Mouse (Mus musculus): Measurements from ENCODE around the gene Vill. TPM values are rescaled to one million over a fixed set of nuclear protein-coding genes. Genes with fewer than 3 reads are reported as not detected.

The Vill gene
- polyA plus RNA-seq, 1 experiment = not detected

- TF ChIP-seq TAL1 (IDR thresholded peaks at IDR 0.05; ENCODE audit: low read length) = no peak
- TF ChIP-seq GATA1 (IDR thresholded peaks at IDR 0.05; ENCODE audit: low read length) = no peak
- Histone ChIP-seq H3K36me3 (ENCODE audit: control insufficient read depth) (peaks cover 14% of the 10 kb centered on the region), H3K4me3 (replicated peaks) (no peak overlapping the region), H3K4me1 (ENCODE audit: control insufficient read depth) (peaks cover 6% of the 10 kb centered on the region), H3K9me3 (ENCODE audit: control insufficient read depth, low read length) (no peaks in the 10 kb centered on the region), H3K27me3 (ENCODE audit: control insufficient read depth) (no peaks in the 10 kb centered on the region)
These were observed 30.8 kb upstream of the Vill start for GRCm38 (mm10) chr9:119021731-119022130.

- H3K36me3 ChIP-seq (ENCODE audit: control insufficient read depth) = peaks cover 9% of the 10 kb centered on the region
- no peaks in the 10 kb centered on the region for H3K27me3 ChIP-seq (ENCODE audit: control insufficient read depth)
- H3K4me3 ChIP-seq (replicated peaks) = no peak overlapping the region
- no peaks in the 10 kb centered on the region for H3K9me3 ChIP-seq (ENCODE audit: control insufficient read depth, low read length)
- peaks cover 6% of the 10 kb centered on the region for H3K4me1 ChIP-seq (ENCODE audit: control insufficient read depth)
- TF ChIP-seq GATA1 (IDR thresholded peaks at IDR 0.05; ENCODE audit: low read length) (no peak), TAL1 (IDR thresholded peaks at IDR 0.05; ENCODE audit: low read length) (no peak)
These were observed 27.3 kb upstream of the Vill start for GRCm38 (mm10) chr9:119025263-119025662.

- Histone ChIP-seq H3K9me3 (ENCODE audit: control insufficient read depth, low read length) (no peaks in the 10 kb centered on the region), H3K36me3 (ENCODE audit: control insufficient read depth) (peaks cover 7% of the 10 kb centered on the region), H3K27me3 (ENCODE audit: control insufficient read depth) (no peaks in the 10 kb centered on the region), H3K4me3 (replicated peaks) (no peak overlapping the region), H3K4me1 (ENCODE audit: control insufficient read depth) (peaks cover 6% of the 10 kb centered on the region)
- TF ChIP-seq GATA1 (IDR thresholded peaks at IDR 0.05; ENCODE audit: low read length) = no peak
- no peak for TF ChIP-seq TAL1 (IDR thresholded peaks at IDR 0.05; ENCODE audit: low read length)
These were observed 26.7 kb upstream of the Vill start for GRCm38 (mm10) chr9:119025832-119026331.

GRCm38 (mm10) chr9:119027337-119027736 lies 25.2 kb upstream of the Vill start:
- TF ChIP-seq GATA1 (IDR thresholded peaks at IDR 0.05; ENCODE audit: low read length) (no peak), TAL1 (IDR thresholded peaks at IDR 0.05; ENCODE audit: low read length) (no peak)
- Histone ChIP-seq H3K9me3 (ENCODE audit: control insufficient read depth, low read length) (no peaks in the 10 kb centered on the region), H3K36me3 (ENCODE audit: control insufficient read depth) (peaks cover 18% of the 10 kb centered on the region), H3K4me1 (ENCODE audit: control insufficient read depth) (peaks cover 6% of the 10 kb centered on the region), H3K27me3 (ENCODE audit: control insufficient read depth) (no peaks in the 10 kb centered on the region), H3K4me3 (replicated peaks) (no peak overlapping the region)

GRCm38 (mm10) chr9:119028226-119029195 lies 24.1 kb upstream of the Vill start:
- peaks cover 6% of the 10 kb centered on the region for H3K4me1 ChIP-seq (ENCODE audit: control insufficient read depth)
- H3K27me3 ChIP-seq (ENCODE audit: control insufficient read depth) = no peaks in the 10 kb centered on the region
- TF ChIP-seq GATA1 (IDR thresholded peaks at IDR 0.05; ENCODE audit: low read length) (no peak), TAL1 (IDR thresholded peaks at IDR 0.05; ENCODE audit: low read length) (no peak)
- no peaks in the 10 kb centered on the region for H3K9me3 ChIP-seq (ENCODE audit: control insufficient read depth, low read length)
- peaks cover 28% of the 10 kb centered on the region for H3K36me3 ChIP-seq (ENCODE audit: control insufficient read depth)
- H3K4me3 ChIP-seq (replicated peaks) = no peak overlapping the region

- Histone ChIP-seq H3K9me3 (ENCODE audit: control insufficient read depth, low read length) (no peaks in the 10 kb centered on the region), H3K36me3 (ENCODE audit: control insufficient read depth) (peaks cover 35% of the 10 kb centered on the region), H3K4me3 (replicated peaks) (no peak overlapping the region), H3K27me3 (ENCODE audit: control insufficient read depth) (no peaks in the 10 kb centered on the region), H3K4me1 (ENCODE audit: control insufficient read depth) (no peaks in the 10 kb centered on the region)
- TF ChIP-seq GATA1 (IDR thresholded peaks at IDR 0.05; ENCODE audit: low read length) = no peak
- no peak for TF ChIP-seq TAL1 (IDR thresholded peaks at IDR 0.05; ENCODE audit: low read length)
These were observed 23.0 kb upstream of the Vill start for GRCm38 (mm10) chr9:119029568-119029967.

- TF ChIP-seq TAL1 (IDR thresholded peaks at IDR 0.05; ENCODE audit: low read length) (no peak), GATA1 (IDR thresholded peaks at IDR 0.05; ENCODE audit: low read length) (no peak)
- H3K4me1 ChIP-seq (ENCODE audit: control insufficient read depth) = no peaks in the 10 kb centered on the region
- no peak overlapping the region for H3K4me3 ChIP-seq (replicated peaks)
- H3K9me3 ChIP-seq (ENCODE audit: control insufficient read depth, low read length) = no peaks in the 10 kb centered on the region
- H3K36me3 ChIP-seq (ENCODE audit: control insufficient read depth) = peaks cover 40% of the 10 kb centered on the region
- H3K27me3 ChIP-seq (ENCODE audit: control insufficient read depth) = no peaks in the 10 kb centered on the region
These were observed 21.5 kb upstream of the Vill start for GRCm38 (mm10) chr9:119031038-119031437.

GRCm38 (mm10) chr9:119031772-119032171 lies 20.8 kb upstream of the Vill start:
- Histone ChIP-seq H3K4me1 (ENCODE audit: control insufficient read depth) (no peaks in the 10 kb centered on the region), H3K36me3 (ENCODE audit: control insufficient read depth) (peaks cover 40% of the 10 kb centered on the region), H3K4me3 (replicated peaks) (no peak overlapping the region), H3K9me3 (ENCODE audit: control insufficient read depth, low read length) (no peaks in the 10 kb centered on the region), H3K27me3 (ENCODE audit: control insufficient read depth) (no peaks in the 10 kb centered on the region)
- no peak for TF ChIP-seq GATA1 (IDR thresholded peaks at IDR 0.05; ENCODE audit: low read length)
- TF ChIP-seq TAL1 (IDR thresholded peaks at IDR 0.05; ENCODE audit: low read length) = no peak

- H3K4me3 ChIP-seq (replicated peaks) = no peak overlapping the region
- TF ChIP-seq TAL1 (IDR thresholded peaks at IDR 0.05; ENCODE audit: low read length) (no peak), GATA1 (IDR thresholded peaks at IDR 0.05; ENCODE audit: low read length) (no peak)
- no peaks in the 10 kb centered on the region for H3K4me1 ChIP-seq (ENCODE audit: control insufficient read depth)
- peaks cover 40% of the 10 kb centered on the region for H3K36me3 ChIP-seq (ENCODE audit: control insufficient read depth)
- H3K9me3 ChIP-seq (ENCODE audit: control insufficient read depth, low read length) = no peaks in the 10 kb centered on the region
- H3K27me3 ChIP-seq (ENCODE audit: control insufficient read depth) = no peaks in the 10 kb centered on the region
These were observed 20.0 kb upstream of the Vill start for GRCm38 (mm10) chr9:119032538-119032937.

Data from erythroblast, embryonic 14.5 days (primary cell).